ENCODE assay signal across 16 mouse cellular contexts in the genomic region with DNA sequence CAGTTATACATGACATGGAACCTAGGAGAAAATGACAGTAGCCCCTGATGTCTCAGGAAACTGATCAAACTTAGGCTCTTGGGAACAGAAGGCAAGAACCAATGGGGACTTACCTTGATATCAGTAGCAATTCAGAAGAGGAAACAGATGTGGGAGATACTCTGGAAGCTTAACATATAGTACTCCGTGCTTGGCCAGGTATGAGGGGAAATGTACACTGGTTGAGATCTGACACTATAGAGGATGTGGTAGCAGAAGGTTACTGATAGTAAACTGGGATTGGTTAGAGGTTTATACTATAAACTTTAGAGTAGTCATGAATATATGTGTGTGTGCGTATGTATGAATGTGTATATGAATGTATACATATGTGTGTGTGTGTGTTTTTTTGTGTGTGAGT.
"Had no signal": no experiment of that assay in that cellular context is flagged by ENCODE, and none has a peak within 500 bp of the region (broad histone marks: within the 10 kb centered on the region; RNA-seq: fewer than 3 reads in every experiment).

No protein-coding gene starts in this region.

- H3K4me3 ChIP-seq: neural tube, embryonic 13.5 days; neural tube, embryonic 15.5 days; stomach, embryonic 15.5 days had no signal

- DNase-seq: retina, postnatal 1 day; right cerebral cortex, adult 18-20 months; right cerebral cortex, postnatal 14 days; right cerebral cortex, postnatal 25 days; right cerebral cortex, postnatal 4 days; spleen, adult 18-20 months; thymus, adult 18-20 months; thymus, adult 2 months; thymus, postnatal 14 days; thymus, postnatal 25 days; thymus, postnatal 36 days; thymus, postnatal 4 days had no signal

- H3K36me3 ChIP-seq: neural tube, embryonic 13.5 days; neural tube, embryonic 15.5 days; stomach, embryonic 15.5 days had no signal

- H3K9me3 ChIP-seq: neural tube, embryonic 13.5 days; neural tube, embryonic 15.5 days; stomach, embryonic 15.5 days had no signal

- H3K27me3 ChIP-seq: neural tube, embryonic 13.5 days; neural tube, embryonic 15.5 days; stomach, embryonic 15.5 days had no signal

- H3K27ac ChIP-seq: neural tube, embryonic 13.5 days; neural tube, embryonic 15.5 days; stomach, embryonic 15.5 days; stomach, postnatal 0 days had no signal

- H3K9ac ChIP-seq: neural tube, embryonic 13.5 days; neural tube, embryonic 15.5 days; stomach, embryonic 15.5 days had no signal
